ENCODE assay signal across 20 mouse cellular contexts in the genomic region with DNA sequence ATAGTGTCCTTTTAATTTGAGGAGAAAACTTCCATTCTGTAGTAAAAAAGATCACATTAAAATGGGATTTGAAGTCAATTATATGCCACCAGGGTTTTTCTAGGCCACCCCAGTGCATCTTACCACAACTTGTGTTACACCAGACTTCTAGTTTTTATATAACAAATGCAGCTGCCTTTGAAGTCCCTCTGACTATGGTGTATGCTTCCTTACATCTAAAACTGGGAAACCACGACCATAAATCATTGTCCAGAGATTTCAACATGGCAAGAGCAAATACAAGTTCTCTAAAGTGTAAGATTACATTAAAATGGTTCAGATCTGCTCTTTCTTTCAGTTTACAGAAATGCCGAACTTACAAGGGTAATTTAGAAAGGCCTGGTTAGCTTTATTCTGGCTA. TPM values are rescaled to one million over a fixed set of nuclear protein-coding genes. Genes with fewer than 3 reads are reported as not detected.
DNase-seq lines count a peak whose midpoint lies in the region; ATAC-seq lines count a peak whose summit lies in the region.
"Had no signal": no experiment of that assay in that cellular context is flagged by ENCODE, and none has a peak within 500 bp of the region (broad histone marks: within the 10 kb centered on the region; RNA-seq: fewer than 3 reads in every experiment).

No protein-coding gene starts in this region.

- DNase-seq in 3T3-L1 (ENCODE audit: low read depth, low spot score) (peak; percentile 22), NIH3T3 (ENCODE audit: low read depth) (peak; percentile 50)
- DNase-seq in right cerebral cortex, adult 18-20 months = no peak
- no peak for DNase-seq in embryo, embryonic 11 days
- DNase-seq: adrenal gland, adult 2 months; adrenal gland, postnatal 10 days; adrenal gland, postnatal 25 days; B cell, adult 2 months; cerebellum, adult 11 months; cerebellum, adult 18-20 months; cerebellum, adult 8-10 months; cerebellum, adult 9-11 months; cerebellum, postnatal 14 days; cerebellum, postnatal 36 days; forebrain, postnatal 0 days had no signal

- peak; percentile 59 for ATAC-seq in granulocyte monocyte progenitor cell, adult 5-6 weeks (replicated peaks; ENCODE audit: poor library complexity, severe bottlenecking)
- ATAC-seq in megakaryocyte progenitor cell, adult 5-6 weeks (replicated peaks; ENCODE audit: poor library complexity) = peak; percentile 38; the same call in 1 of the 2 replicates
- ATAC-seq in CD4-positive, CD25-positive, alpha-beta regulatory T cell, adult 4 months = no peak
- ATAC-seq: forebrain, embryonic 13.5 days; forebrain, embryonic 15.5 days; forebrain, postnatal 0 days had no signal

RNA-seq across cellular contexts. Expression of gene Asf1a, which starts 11.7 kb away (rescaled TPM):
- 99.2 and 116 TPM in 2 replicates for total RNA-seq in granulocyte monocyte progenitor cell, adult 5-6 weeks (2014; fragmentation: Nextera tagmentation)
- total RNA-seq in granulocyte monocyte progenitor cell, adult 5-6 weeks (2017) = 113 and 122 TPM in 2 replicates
- total RNA-seq in megakaryocyte progenitor cell, adult 5-6 weeks (2015) = 116 and 118 TPM in 2 replicates
- 80.2 and 104 TPM in 2 replicates for total RNA-seq in megakaryocyte progenitor cell, adult 5-6 weeks (2017)
- polyA plus RNA-seq in CD4-positive, CD25-positive, alpha-beta regulatory T cell, adult 4 months (2017; shearing (Covaris generic)) = 10 to 100 TPM in 1 of 2 experiments, 1 to 10 TPM in 1; 6.8 to 10.4 TPM

RNA-seq across cellular contexts. Expression of gene Mcm9, which starts 22.0 kb away (rescaled TPM):
- total RNA-seq in granulocyte monocyte progenitor cell, adult 5-6 weeks (2014; fragmentation: Nextera tagmentation) = 22.4 and 23.8 TPM in 2 replicates
- 10.8 and 29.0 TPM in 2 replicates for total RNA-seq in granulocyte monocyte progenitor cell, adult 5-6 weeks (2017)
- 16.5 and 17.9 TPM in 2 replicates for total RNA-seq in megakaryocyte progenitor cell, adult 5-6 weeks (2015)
- total RNA-seq in megakaryocyte progenitor cell, adult 5-6 weeks (2017) = 10.2 and 19.5 TPM in 2 replicates
- polyA plus RNA-seq in CD4-positive, CD25-positive, alpha-beta regulatory T cell, adult 4 months (2017; shearing (Covaris generic)) = 1 to 10 TPM; 5.0 to 5.3 TPM

Comparison
In these comparisons a context has a peak if more than half of its experiments do, and no peak if none do; other contexts are left out.
1. DNase-seq: peak in 3T3-L1 (single experiment) and NIH3T3 (single experiment); none in right cerebral cortex, adult 18-20 months (single experiment) and embryo, embryonic 11 days (single experiment).